Mouse (Mus musculus): ENCODE data around the gene Cacng4. TPM values are rescaled to one million over a fixed set of nuclear protein-coding genes. Genes with fewer than 3 reads are reported as not detected.

Cacng4 gene
- total RNA-seq, 1 experiment from 2014 or later, result not detected

DNA sequence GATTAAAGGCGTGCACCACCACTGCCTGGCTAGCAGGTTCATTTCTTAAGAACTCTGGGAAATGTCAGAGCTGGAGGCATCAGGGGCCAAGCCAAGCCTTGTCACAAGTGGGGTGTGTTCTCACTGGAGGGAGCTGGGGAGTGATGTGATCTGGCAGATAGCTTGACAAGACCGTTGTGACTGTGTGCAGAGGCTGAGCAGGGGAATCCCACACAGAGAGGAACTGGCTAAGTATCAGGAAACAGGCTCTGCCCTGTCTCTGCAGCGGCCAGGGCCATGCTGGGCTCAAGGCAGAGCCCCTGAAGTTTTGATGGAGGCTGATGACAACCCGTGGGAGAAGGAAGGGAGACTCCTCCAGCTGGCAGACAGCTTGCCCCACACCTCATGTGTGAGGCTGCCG is 11.8 kb downstream of the Cacng4 start:
- ATAC-seq (ENCODE audit: extremely low read depth, insufficient number of reproducible peaks, low FRiP score, poor library complexity, severe bottlenecking), result no peak

DNA sequence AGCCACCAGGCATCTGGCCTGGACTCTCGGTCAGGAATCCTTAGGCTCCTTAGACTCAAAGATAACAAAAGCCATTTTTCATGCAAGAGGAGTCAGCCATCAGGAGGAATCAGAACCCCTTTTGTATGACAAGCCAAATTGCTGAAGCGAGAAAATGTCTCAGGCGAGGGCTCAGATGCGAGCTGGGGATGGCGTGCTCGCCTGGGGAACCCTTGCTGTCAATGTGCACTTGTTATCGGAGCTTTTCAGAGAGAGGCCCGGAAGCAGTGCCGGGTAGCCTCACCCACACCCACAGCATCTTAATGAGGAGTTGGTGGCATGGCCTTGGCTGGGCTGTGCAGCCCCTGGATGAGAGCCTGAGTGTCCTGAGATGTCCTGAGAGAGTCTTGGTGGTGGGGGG is 15.5 kb downstream of the Cacng4 start:
- no peak for ATAC-seq (ENCODE audit: extremely low read depth, insufficient number of reproducible peaks, low FRiP score, poor library complexity, severe bottlenecking)

DNA sequence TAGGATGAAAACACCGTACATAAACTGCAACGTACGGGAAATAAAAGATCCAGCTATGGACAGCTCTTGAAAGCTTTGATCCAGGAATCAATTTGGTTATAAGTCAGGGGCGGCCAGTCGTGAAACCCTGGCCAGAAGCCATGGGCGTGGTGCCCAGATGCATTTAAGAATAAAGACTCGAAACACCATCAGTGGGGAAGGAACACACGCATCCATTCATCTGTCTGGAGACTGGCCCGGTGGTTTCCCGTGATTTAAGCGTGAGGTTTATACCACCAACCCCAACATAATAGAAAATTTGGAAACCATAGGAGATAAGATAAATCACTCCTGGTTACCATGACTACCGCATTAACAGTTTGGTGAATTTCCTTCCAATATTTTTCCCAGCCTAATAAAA is 16.9 kb downstream of the Cacng4 start:
- no peak for ATAC-seq (ENCODE audit: extremely low read depth, insufficient number of reproducible peaks, low FRiP score, poor library complexity, severe bottlenecking)

DNA sequence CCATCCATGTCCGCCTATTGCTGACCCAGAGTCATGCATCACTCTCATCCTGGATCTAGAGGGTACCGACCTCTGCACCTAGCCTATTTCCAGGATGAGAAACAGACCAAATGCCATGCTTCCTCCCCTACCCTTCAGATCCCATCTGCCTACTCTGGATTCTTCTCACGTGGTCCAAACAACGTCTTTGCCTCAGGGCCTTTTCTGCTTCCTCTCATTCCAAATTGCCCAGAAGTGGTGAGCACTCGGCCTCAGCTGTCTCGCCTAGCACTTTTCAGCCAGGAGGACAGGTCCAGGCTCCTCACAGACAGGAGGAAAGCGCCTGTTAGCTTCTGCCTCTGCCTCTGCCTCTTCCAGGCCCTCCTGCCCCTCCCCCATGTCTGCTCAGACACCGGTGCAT is 21.0 kb downstream of the Cacng4 start:
- no peak for ATAC-seq (ENCODE audit: extremely low read depth, insufficient number of reproducible peaks, low FRiP score, poor library complexity, severe bottlenecking)

DNA sequence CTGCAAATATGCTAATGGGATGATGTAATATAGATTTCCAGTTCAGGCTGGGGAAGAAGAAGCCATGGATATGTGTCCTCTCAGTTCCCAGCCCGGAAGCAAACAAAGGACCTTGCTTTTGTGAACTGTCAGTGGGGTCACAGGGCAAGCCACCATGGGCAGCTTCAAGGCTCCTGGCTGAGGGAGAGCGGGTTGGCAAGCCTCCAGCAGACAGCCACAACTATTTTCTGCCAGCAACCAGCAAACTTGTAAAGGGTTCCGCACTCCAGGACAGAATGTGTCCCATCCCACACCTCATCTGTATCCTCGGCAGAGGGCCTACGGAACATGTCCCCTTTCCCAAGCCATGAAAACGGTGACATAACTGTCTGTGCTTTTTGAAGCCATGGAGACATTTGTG is 22.4 kb downstream of the Cacng4 start:
- no peak for ATAC-seq (ENCODE audit: extremely low read depth, insufficient number of reproducible peaks, low FRiP score, poor library complexity, severe bottlenecking)

DNA sequence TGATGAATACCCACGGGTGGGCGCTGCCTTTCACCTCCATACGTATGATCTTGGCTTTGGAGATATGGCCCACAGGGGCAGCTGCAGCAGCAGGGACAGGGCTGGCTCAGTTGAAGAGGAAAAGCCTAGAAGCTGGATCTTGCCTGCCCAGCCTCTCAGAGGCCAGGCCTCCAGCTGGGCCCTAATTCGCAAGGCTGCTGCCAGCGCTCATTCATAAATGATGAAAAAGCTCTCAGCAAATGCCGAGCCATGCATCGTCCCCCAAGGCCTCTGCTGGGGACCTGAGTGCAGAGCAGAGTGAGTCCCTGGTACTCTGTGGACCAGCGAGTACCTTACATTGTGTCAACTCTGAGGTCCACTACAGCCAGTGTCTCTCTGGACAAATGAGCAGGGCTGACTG is 26.0 kb downstream of the Cacng4 start:
- ATAC-seq (ENCODE audit: extremely low read depth, insufficient number of reproducible peaks, low FRiP score, poor library complexity, severe bottlenecking), result no peak

DNA sequence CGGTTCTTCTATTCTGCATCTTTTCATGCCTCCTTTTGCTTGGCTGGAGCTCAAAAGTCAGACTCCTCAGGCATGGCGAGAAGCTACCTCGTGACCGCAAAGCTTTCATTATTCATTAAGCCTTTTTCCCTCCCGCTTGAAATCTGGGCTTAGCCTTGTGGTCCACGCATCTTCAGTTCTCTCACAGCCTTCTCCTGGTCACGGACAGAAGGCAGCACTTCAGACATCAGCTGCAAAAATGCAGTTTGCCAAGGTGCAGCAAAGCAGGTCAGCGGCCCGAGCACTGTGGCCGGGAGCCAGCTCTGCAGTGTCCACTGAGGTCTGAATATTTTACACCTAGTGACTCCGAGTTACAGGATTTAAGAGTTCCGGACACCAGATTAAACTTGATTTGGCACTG is 27.4 kb downstream of the Cacng4 start:
- ATAC-seq (ENCODE audit: extremely low read depth, insufficient number of reproducible peaks, low FRiP score, poor library complexity, severe bottlenecking), result no peak

DNA sequence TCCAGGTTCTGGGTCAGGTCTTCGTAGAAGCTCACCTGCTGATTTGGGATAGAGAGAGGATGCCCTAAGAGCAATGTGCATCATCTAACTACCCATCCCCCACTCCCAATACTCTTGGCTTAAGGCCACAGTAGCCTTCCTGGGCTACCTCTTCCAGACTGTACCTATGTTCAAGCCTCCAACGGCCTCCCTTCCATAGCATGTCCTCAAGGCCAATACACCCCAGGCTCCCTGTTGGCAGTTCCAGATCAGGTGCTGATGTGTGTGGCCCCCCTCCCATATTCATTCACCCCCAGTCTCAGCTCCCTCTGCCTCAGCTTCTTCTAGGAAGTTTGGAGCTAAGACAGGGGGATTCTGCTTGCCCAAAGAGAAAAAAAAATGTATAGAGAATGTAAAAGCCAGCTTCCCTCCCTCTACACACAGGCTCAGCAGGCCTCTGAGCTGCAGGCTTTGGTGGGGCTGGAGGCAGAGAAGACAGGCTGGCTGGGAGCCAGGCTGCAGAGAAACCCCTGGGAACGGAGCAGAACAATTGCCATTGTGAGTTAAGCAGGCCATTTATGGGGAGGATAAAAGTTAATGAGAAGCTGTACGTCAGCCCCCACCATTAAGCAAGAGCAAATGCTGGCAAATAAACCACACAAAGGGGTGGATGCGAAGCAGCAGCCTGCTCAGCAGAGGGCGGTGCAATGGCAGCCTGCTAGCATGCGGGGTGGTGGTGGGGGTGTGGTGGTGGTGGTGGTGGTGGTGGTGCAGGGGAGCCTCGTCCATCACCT is 31.5 kb downstream of the Cacng4 start:
- no peak for ATAC-seq (ENCODE audit: extremely low read depth, insufficient number of reproducible peaks, low FRiP score, poor library complexity, severe bottlenecking)

DNA sequence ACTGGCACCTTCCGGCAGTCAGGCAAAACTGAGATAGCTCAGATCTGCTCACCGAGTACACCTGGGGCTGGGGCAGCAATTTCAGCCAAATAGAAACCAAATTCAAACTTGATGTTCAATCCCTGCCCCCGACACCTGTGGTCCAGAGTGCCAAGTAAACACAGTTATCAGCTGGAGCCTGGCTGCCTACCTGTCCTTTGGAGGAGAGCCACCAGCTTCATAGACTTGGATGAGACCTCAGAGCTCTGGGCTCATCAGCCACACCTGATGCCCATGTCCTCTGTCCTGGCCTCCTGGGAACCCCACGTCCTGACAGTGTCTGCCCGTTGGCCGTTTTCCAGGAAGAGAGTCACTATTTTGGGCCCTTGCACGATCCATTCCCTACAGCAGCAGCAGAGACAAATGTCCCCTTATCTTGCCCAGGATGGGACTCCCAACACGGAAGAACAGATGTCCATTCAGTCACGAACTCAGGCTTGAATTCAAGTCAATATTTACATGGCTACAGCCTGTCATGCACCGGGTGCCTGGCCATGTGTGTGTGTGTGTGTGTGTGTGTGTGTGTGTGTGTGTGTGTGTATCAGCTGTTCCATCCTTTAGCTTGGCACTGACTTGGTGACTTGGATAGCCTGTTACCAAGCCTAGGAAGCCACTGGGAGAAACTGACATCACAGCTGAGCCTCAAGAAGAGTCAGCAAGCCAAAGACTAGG is 32.4 kb downstream of the Cacng4 start:
- ATAC-seq (ENCODE audit: extremely low read depth, insufficient number of reproducible peaks, low FRiP score, poor library complexity, severe bottlenecking), result 0 out of 2 replicates have a peak, but pooled peaks have one; percentile 9

DNA sequence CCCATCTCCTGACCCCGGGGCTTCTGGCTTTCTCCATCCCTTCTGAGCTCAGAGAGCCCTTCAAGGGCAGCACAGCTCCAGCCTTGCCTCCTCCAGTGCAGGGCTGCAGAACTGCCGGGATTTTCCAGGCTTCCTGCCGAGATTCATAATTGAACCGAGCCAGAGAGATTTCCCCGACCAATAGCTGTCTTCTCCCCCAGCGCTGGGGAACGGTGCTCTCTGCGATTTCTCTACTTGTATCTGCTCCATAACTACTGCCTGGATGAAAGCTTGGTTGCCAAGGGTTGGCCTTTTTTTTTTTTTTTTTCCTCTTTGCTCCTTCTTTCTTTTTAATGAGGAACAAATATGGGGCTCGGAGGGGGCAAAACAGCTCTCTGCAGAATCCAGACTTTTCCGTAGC is 34.4 kb downstream of the Cacng4 start:
- no peak for ATAC-seq (ENCODE audit: extremely low read depth, insufficient number of reproducible peaks, low FRiP score, poor library complexity, severe bottlenecking)

DNA sequence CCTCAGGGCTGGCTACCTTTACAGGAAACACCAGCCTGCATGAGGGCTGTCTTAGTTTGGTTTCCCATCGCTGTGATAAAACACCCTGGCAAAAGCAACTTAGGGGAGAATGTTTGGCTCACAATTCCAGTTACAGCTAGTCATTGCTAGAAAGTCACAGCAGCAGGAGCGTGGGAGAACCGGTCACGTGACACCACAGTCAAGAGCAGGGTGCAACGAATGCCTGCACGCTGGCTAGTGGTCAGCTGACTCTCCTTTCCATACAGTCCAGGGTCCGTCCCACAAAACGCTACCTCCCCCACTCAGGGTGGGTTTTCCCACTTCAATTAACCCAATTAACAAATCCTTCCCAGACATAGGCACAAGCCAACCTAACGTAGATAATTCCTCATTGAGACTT is 34.8 kb downstream of the Cacng4 start:
- ATAC-seq (ENCODE audit: extremely low read depth, insufficient number of reproducible peaks, low FRiP score, poor library complexity, severe bottlenecking), result no peak

DNA sequence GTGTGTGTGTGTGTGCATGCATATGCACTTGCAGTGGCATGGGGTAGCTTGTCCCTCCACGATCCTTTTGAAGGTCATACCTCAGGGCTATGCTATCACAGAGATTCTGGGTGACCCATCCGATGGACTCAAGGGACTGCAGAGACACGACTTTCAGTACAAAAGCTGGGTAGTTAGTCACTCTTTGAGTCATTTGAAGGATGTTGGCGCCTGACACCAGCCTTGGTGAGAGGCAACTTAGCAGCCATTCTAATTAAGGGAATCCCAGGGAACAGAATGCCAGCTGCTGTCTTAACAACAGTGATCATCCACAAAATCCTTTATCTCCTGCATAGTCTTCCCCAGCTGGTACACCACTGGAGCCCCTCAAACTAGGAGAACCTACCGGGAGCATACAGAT is 45.2 kb downstream of the Cacng4 start:
- no peak for ATAC-seq (ENCODE audit: extremely low read depth, insufficient number of reproducible peaks, low FRiP score, poor library complexity, severe bottlenecking)

DNA sequence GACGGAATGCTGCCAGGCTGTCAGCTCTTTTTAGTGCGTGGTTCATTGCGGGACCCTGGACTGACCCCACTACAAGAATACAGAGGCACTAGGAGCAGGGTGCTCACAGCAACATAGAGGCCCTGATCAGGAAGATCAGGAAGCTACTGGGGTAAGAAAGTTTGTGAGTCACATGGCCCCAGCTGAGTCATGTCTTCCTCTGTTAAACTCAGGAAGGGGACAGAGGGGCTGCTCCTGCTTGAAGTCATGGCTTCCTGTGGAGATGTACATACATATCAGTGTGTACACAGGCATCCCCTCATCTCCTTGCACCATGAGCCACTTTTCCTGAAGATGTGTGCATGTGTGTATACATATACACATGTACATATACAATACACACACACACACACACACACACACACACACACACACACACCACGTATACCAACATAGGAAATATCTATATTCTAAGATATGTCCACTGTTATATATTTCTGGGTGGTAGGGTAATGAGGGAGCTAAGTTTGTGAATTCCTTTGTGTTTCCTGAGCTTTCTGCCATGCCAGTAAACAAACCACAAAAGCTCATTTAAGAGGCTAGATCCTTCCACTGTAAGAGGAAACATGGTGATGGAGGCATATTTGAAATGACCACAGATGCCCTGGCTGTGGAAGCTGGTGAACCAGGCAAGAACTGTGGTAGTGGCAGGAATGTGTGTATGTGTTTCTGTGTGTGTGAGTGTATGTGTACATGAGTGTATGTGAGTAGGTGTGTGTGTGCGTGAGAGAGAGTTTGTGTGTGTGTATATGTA is 45.9 kb downstream of the Cacng4 start:
- no peak for ATAC-seq (ENCODE audit: extremely low read depth, insufficient number of reproducible peaks, low FRiP score, poor library complexity, severe bottlenecking)

DNA sequence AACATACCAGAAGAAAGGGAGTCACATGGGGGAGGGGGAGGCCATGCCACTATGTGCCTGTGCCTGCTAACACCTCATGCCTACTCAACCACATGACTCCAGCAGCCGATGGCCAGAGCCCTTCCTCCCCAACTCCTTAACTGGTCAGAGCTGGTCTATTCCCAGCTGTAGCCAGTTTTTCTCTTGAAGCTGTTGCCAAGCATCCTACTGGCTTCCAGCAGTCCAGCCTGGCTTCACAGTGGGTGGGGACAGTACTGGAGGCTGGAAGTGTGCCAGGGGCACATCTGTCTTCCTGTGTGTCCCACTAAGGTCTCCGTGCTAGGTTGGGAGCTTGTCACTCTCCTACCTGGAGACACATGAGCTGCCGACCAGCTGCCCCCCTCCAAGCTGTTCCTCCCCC is 51.3 kb downstream of the Cacng4 start:
- no peak for ATAC-seq (ENCODE audit: extremely low read depth, insufficient number of reproducible peaks, low FRiP score, poor library complexity, severe bottlenecking)

DNA sequence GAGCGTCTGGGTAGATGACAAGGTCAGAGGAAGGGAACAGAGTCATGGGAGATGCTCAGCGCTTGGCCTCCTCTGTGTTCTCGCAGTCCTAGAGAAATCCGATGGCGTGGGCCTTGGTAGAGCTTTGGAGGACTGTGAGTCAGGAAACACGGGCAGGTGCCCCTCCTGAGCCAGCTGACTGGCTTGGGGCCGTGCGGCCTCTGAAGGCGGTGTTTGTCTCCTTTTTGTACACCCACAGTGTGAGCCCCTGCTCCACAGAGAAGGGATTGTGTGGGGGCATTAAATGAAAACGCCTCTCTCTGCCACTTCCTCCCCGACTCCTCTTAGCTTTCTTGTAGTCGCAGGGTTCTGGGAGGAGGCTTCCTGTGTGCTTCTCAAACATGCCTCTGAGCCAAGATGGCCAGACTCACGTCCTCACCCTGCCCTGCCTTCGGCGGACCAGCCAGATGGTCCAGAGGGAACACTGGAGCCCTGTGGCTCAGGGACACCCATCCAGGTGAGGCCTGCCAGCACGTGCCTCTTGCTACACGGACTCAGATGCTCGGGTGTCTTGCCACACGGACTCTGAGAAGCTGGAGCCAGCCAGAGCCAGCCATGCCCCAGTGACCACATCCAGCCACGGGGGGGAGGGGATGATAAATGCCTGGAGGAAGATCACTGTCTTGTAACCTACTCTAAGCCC is 55.8 kb downstream of the Cacng4 start:
- no peak for ATAC-seq (ENCODE audit: extremely low read depth, insufficient number of reproducible peaks, low FRiP score, poor library complexity, severe bottlenecking)

DNA sequence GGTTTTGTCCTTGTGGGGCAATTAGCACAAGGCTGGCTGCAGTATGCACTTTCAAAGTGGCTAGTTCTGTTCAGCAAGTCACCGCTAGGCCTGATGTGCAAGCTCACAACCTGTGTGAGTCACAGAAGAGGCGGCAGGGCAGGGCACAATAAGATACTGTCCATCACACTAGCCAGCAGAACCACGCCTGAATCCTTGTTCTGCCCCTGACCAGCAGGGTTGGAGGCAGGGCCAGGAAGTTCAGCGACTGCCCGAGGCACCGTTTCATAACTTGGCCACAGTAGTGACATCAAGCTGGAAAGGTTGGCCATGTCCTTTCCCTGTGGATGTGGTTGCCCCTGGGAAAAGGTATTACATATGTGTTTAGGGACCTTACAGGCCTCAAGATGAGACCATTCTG is 56.5 kb downstream of the Cacng4 start:
- no peak for ATAC-seq (ENCODE audit: extremely low read depth, insufficient number of reproducible peaks, low FRiP score, poor library complexity, severe bottlenecking)

DNA sequence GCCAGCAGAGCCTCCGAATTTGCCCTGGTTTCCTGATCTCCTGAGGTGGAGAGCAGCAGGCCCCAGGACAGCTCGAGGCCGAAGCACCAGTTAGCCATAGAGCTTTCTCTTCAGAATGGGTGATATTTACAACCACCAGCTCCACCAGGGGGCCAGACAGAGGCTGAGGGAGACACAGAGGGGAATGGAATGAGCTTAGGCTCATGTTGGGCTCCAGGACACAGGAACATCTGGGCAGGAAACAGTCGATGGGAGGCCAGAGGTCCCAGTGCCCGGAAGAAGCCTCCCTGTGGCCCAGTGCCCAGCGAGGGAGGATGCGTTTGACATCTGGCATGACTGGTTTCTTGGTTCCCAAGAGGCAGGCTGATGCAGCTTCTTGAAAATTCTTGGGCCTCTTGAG is 60.2 kb downstream of the Cacng4 start:
- ATAC-seq (ENCODE audit: extremely low read depth, insufficient number of reproducible peaks, low FRiP score, poor library complexity, severe bottlenecking), result no peak

DNA sequence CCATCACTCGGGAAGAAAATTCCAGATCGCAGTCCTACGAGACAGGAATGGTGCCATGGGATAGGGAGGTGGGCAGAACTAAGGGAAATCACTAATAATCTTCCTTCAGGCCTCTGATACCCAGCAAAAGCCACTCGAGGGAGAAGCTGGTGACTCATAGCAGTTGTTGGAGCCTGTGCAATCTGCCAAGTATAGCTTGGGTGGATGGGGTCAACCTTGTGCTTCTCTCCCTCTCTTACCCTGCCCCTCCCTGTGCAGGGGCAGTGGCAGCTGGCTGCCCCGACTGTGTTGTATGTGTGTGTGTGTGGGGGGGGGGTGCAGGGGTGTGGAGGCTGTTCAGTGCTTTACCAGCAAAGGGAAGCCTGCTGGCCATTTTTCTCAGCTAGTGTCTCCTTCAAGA is 62.9 kb downstream of the Cacng4 start:
- ATAC-seq (ENCODE audit: extremely low read depth, insufficient number of reproducible peaks, low FRiP score, poor library complexity, severe bottlenecking), result no peak

DNA sequence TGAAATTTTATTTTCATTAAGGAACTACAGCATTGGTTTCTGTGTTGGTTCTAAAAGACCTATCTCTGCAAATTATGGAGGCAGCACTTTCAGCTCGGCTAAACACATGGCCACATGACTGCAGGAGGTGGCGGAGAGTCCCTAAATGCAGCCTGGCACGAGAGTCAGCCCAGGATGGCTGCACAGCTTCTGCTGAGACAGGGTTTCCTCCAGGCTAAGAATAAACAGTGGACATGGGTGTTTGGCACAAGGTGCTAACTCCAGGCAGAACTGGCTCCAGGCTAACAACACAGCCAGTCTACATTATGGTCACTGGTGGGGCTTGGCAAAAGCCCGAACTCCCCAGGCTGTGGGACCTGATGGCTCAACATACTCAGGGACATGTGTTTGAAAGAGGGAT is 63.4 kb downstream of the Cacng4 start:
- no peak for ATAC-seq (ENCODE audit: extremely low read depth, insufficient number of reproducible peaks, low FRiP score, poor library complexity, severe bottlenecking)
